Mouse (Mus musculus): Measurements from ENCODE around the gene Asgr1. TPM values are rescaled to one million over a fixed set of nuclear protein-coding genes. Genes with fewer than 3 reads are reported as not detected.
"Not testable (repeated sequence)": the region's sequence is repeated elsewhere in the genome, so short reads cannot be mapped to it uniquely, and the experiment has no call there.

Gene Asgr1
- total RNA-seq (2021), result 0.91 and 3.4 TPM in 2 replicates
- long read RNA-seq, transcript Asgr1-203 (8 exons, 1,169 nt), result minor isoform, 12 of 290 reads
- long read RNA-seq, transcript Asgr1-205 (9 exons, 1,188 nt), result minor isoform, 7 of 290 reads
- long read RNA-seq, transcript Asgr1-201 (9 exons, 1,259 nt), result major isoform, 231 of 290 reads
- long read RNA-seq, transcript Asgr1-202 (8 exons, 1,308 nt), result minor isoform, 10 of 290 reads
- long read RNA-seq, partial matches to known transcripts, result 14 of 290 reads
- long read RNA-seq, other reads (novel, unspliced or antisense), result 16 of 290 reads

GRCm38 (mm10) chr11:70053898-70054570 is at the start of gene Asgr1:
Asgr1 (plus strand) TSS chr11:70054085.
- DNase-seq, result no peak

DNA sequence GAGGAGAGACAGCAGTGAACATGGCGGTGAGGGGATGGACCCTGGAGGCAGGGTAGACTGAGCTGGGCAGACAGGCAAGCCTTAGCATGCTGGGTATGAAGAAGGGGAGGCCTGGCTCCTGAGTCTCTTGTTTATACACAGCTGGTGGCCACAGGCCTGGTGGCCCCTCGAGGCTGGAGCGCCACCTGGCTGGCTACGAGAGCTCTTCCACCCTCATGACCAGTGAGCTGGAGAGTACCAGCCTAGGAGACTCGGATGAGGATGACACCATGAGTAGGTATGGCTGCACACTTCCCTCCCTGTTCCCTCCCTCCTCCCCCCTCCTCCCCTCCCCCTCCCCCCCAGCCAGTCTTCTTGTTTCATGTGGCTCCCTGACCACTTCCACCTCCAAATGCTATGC is 48.4 kb upstream of the Asgr1 start:
- DNase-seq, result no peak

GRCm38 (mm10) chr11:70010033-70010432 is 43.9 kb upstream of the Asgr1 start:
- no peak for DNase-seq

DNA sequence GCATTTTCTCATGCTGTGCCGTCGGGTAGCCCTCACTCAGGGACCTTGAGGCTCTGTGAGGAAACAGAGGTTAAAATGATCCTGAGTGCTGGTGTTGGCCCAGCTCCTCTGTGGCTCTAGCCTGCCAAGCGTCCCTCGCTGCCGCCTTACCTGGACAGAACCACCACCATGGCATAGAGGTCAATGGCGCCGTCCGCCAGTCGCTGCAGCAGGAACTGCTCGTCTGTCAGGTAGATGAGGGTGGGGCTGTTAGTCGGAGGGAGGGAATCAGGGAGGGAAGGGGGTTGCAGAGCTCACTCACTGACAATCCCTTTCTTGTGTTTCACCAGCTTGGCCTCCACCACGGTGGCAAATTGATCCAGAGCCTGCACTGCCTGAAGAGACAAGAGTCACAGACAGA is 43.3 kb upstream of the Asgr1 start:
- DNase-seq, result no peak

GRCm38 (mm10) chr11:70010961-70011360 is 42.9 kb upstream of the Asgr1 start:
- no peak for DNase-seq

GRCm38 (mm10) chr11:70012931-70013330 is 41.0 kb upstream of the Asgr1 start:
- DNase-seq, result no peak

- DNase-seq, result no peak
Measured at GRCm38 (mm10) chr11:70013408-70013807, 40.5 kb upstream of the Asgr1 start.

GRCm38 (mm10) chr11:70014051-70014450 is 39.8 kb upstream of the Asgr1 start:
- DNase-seq, result no peak

GRCm38 (mm10) chr11:70014880-70015558 is 38.9 kb upstream of the Asgr1 start, which contains the start of gene Acadvl:
Acadvl (minus strand) TSS chr11:70015411.
- DNase-seq, result peak; percentile 90

DNA sequence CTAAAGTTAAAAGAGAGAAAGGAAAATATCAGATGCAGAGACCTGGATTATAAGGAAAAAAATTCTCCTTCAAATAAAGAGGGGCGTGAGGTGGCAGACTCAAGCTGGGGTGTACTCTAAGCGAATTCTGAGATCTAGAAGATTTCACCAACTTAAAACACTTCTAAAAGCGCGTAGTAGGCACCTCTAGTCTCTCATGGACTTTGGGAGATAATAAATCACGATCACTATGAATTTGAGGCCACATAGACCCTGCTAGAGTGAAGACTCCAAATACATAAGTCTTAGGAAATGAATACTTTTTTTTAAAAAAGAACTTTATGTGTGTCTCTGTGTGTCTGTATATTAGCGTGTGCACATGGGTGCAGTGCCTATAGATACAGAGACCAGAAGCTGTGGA is 38.2 kb upstream of the Asgr1 start:
- no peak for DNase-seq

- DNase-seq, result not testable (repeated sequence)
Measured at GRCm38 (mm10) chr11:70016177-70016576, 37.7 kb upstream of the Asgr1 start.

- DNase-seq, result no peak
Measured at GRCm38 (mm10) chr11:70016669-70017068, 37.2 kb upstream of the Asgr1 start, which contains the start of gene Dlg4. Dlg4 (plus strand) TSS chr11:70016942.

GRCm38 (mm10) chr11:70017199-70017767 is 36.6 kb upstream of the Asgr1 start:
- DNase-seq, result no peak

GRCm38 (mm10) chr11:70018131-70018990 is 35.5 kb upstream of the Asgr1 start:
- DNase-seq, result peak; percentile 47

DNA sequence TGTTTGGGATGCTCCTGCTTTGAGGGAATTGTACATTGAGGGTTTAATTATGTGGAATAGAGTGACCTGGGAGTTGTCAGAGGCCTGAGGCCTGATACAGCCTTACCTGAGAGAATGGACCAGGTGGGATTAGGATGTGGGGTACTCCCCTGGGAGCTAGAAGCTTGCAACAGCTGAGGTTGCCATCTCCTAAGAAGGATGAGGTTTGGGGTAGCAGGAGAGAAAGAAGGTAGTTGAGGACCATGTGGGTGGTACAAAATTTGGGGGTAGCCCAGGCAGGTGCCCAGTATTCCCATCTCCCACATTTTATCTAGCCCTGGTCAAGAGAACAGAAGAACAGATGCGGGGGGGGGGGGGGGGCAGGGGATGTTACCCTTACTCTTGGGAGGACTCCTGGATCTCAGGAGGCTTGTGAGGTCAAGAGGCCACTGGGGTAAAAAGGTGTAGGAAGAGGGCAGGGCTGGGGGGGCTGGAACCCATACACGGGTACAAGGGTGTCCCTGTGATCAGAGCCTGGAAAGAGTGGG is 34.3 kb upstream of the Asgr1 start:
- no peak for DNase-seq

GRCm38 (mm10) chr11:70020022-70020631 is 33.8 kb upstream of the Asgr1 start:
- DNase-seq, result no peak

DNA sequence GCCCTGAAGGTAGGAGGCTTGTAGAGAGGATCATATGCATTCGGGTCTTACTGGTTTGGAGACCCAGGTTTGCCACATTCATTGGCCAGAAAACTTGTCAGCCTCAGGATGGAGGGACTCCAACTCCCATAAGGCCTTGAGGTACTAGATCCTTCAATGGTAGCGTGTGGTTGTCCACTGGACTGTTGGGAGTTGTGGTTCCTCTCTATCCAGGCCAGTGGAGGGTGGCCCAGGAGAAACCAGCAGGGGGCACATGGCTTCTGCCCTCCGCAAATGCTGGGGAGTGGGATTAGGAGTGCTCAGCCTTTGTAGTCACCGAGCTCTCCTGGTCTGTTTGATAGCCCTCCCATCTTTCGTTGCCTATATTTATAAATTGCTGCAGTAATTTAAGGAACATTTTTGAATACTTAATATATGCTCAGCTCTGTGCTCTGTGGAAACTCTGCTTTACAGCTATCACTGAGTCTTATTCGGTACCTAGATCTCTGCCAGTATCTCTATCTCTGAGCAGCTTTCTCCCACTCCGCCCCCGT is 33.1 kb upstream of the Asgr1 start:
- DNase-seq, result peak; percentile 53

GRCm38 (mm10) chr11:70021264-70022132 is 32.4 kb upstream of the Asgr1 start:
- DNase-seq, result peak; percentile 95

DNA sequence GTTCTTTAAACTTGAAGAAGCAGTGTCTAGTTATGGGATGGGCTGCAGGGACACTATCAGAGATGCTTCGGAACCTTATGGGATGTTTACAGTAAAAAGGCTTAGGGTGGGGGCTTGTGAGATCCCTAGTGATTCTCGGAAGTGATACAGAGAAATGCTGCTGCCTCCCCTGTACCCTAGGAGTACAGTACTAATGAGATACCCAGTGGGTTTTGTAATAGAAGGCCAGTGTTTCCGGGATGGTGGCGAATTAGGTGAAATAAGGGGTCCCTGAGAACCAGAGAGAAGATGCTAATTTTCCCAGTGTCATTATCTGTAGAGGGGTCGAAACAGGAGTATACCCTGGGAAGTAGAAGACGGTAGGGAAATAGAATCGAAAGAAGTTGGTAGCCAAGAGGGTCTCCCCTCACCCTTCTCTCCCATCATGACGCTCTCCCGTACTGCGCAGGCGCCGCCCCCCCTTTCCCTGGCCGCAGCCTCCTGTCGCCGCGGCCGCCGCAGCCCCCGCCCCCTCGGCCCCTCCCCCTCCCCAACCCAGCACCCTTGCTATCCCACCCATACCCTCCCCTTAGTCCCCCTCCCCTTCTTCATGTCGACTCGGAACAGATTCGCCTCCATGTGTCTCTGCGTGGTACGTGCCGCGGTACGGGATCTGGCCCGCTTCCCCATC is 30.3 kb upstream of the Asgr1 start:
- DNase-seq, result peak; percentile 45
